Mouse (Mus musculus) layer of hippocampus, adult 9-10 months (tissue): ENCODE measurements around the gene Dnajb2.
"Not testable (repeated sequence)": the region's sequence is repeated elsewhere in the genome, so short reads cannot be mapped to it uniquely, and the experiment has no call there.

Experiments
- DNase-seq: peaks from one replicate; pipeline ENCODE4 v3.0.0; 2022; ENCODE audit warnings: low spot score

Dnajb2 gene

GRCm38 (mm10) chr1:75219078-75219477, 17.1 kb upstream of the Dnajb2 start:
- peak; percentile 87 for DNase-seq

DNA sequence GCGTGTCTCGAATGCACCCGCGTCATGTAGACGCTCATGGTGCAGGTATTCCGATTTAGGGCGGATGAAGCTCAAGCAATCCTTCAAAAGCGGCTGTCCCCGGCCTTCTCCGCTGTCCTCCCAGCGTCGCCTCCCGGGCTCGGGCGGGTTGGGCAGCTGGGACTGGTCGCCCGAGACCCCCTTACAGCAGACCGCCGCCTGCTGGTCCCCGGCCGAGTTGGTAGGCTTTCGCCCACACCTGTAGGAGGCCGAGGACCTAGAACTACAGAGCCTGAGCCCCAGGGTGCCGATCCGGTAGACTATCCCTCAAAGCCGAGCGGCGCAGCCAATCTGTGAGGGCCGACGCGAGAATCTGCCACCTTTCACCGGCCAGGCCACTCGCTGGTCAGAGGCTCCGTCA, 16.7 kb upstream of the Dnajb2 start, which contains the start of gene Tuba4a:
Gene Tuba4a, minus strand, starts transcription at position 335 of the 400 bp plus-strand sequence.
- no peak for DNase-seq

DNA sequence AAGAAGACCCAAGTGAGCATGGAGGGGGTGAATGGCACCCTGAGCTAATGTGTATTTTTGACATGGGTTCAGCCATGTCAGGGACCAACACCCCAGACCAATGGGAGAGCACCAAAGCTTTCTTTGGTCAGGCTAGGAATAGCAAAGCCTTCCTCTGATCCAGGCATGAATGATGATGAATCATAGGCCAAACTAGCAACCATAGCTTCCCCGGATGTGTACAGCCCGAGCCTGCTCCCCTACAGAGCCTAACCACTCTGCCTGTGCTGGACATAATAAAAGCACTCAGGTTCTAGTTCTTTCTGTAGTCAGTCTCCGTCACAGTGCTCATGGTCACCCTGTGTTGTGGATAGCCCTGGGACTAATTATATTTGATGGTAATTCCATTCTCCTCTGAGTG, 14.7 kb upstream of the Dnajb2 start:
- no peak for DNase-seq

- DNase-seq: no peak
These were observed 13.3 kb upstream of the Dnajb2 start for GRCm38 (mm10) chr1:75222926-75223325.

DNA sequence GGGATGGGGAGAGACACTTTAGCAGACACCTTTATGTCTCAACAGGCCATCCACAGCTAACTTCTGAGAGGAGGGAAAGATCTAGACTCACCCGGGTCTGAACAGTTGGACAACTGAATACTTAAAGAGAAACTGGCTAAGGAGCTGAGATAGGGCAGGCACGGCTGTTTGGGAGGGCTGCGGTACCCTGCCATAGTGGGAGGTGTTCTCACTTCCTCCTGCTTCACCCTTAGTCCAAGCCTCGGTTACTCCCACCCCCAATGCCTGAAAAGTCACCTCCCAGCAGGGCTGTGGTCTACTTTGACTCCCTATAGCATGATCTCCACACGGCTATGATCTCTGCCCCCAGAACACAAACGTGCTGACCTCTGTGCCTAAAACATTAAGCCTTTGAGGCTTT, 12.7 kb upstream of the Dnajb2 start:
- no peak for DNase-seq

DNA sequence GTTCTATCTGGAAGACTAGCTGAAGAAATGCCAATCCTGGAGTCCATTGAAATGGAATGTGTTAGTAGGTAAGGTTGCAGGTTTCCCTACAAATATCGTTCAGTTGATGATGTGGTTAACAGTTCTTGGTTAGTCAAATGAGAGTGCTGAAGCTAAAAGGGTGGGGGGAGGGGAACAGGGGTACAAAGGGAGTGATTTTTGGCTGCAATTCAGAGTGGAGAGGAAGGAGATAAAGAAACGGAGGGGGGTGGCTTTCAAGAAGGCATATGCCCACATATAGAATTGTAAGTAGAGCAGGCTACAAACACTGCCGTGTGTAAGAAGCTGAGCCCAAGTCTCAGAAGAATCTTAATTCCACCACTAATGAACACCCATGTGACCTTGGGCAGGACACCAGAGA, 10.7 kb upstream of the Dnajb2 start:
- DNase-seq: no peak

- DNase-seq: no peak
These were observed 10.1 kb upstream of the Dnajb2 start for GRCm38 (mm10) chr1:75226138-75226537.

DNA sequence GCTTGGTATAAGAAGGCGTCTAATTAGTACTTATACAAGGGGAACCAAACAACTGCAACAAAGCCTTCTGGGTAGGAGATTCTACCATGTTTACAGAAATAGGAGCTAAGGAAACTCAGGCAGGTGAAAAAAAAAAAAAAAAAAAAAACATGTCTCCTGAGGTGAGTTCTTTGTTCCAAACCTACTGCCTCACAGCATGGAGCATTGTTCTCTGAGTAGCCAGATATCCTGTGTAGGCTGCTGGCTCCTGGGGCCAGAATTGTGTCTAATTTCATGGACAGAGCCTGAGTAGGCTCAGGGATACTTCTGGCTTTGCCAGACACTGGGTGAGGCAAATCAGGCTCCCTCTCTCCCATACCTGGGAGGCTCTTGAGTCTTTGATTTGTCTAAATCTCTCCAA, 8.6 kb upstream of the Dnajb2 start:
- DNase-seq: no peak

GRCm38 (mm10) chr1:75229158-75229557, 7.0 kb upstream of the Dnajb2 start:
- DNase-seq: no peak

GRCm38 (mm10) chr1:75230335-75230994, 5.7 kb upstream of the Dnajb2 start:
- DNase-seq: no peak

DNA sequence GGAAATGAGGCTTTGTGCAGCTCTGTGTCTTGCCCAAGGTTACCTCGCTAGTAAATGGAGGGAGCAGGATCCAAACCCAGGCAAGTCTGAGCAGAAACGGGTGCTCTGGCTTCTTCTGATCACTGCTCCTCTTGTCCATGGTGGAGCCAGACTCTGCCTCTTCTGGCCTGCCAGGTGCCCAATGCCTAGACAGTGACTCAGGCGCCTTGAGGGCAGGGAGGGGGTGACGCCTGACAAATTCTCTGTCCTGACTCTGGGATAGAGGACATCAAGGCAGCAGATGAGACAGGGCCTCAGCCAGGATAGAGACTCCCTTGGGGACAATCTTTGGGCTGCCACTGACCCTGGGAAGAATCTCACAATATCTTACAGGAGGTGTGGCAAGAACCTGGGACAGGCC, 5.0 kb upstream of the Dnajb2 start:
- DNase-seq: no peak

GRCm38 (mm10) chr1:75231664-75232152, 4.5 kb upstream of the Dnajb2 start, which contains the start of gene A630095N17Rik:
A630095N17Rik (minus strand) TSS chr1:75232102.
- DNase-seq: no peak

DNA sequence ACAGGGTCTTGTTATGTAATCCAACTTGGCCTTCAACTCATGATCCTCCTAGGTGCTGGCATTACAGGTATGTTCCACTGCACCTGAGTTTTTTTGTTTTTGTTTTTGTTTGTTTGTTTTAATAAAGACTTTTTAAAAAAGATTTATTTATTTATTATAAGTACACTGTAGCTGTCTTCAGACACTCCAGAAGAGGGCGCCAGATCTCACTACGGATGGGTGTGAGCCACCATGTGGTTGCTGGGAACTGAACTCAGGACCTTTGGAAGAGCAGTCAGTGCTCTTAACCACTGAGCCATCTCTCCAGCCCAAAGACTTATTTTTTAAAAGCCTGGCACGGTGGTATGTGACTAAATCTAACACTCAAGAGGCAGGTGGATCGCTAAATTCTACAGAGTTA, 3.7 kb upstream of the Dnajb2 start:
- DNase-seq: not testable (repeated sequence)

- DNase-seq: no peak
These were observed 1.6 kb upstream of the Dnajb2 start for GRCm38 (mm10) chr1:75234606-75235005.

- no peak for DNase-seq
These were observed 3.4 kb downstream of the Dnajb2 start for GRCm38 (mm10) chr1:75239591-75239990.

- no peak for DNase-seq
These were observed 7.2 kb downstream of the Dnajb2 start for GRCm38 (mm10) chr1:75243411-75243810.

GRCm38 (mm10) chr1:75244175-75244826, 8.1 kb downstream of the Dnajb2 start:
- no peak for DNase-seq

DNA sequence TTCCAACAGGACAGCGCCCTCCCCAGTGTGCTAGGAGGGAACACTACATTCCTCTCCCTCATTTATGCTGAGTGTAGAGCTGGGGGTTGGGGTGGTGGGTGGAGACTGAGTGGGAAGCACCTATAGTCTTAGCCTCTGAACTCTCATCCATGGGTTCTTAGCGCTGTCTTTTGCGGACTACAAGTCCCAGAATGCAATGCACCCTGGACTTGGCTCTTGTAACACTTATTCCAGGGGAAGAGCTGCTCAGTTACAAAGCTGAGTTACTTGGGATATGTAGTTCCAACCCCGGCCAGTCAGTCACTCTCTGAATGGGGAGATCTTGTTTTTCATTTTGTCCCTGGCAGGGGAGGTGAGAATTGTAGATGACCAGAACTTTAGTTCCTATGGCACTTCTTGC, 8.6 kb downstream of the Dnajb2 start:
- DNase-seq: no peak

- no peak for DNase-seq
These were observed 11.1 kb downstream of the Dnajb2 start for GRCm38 (mm10) chr1:75247071-75247930.

DNA sequence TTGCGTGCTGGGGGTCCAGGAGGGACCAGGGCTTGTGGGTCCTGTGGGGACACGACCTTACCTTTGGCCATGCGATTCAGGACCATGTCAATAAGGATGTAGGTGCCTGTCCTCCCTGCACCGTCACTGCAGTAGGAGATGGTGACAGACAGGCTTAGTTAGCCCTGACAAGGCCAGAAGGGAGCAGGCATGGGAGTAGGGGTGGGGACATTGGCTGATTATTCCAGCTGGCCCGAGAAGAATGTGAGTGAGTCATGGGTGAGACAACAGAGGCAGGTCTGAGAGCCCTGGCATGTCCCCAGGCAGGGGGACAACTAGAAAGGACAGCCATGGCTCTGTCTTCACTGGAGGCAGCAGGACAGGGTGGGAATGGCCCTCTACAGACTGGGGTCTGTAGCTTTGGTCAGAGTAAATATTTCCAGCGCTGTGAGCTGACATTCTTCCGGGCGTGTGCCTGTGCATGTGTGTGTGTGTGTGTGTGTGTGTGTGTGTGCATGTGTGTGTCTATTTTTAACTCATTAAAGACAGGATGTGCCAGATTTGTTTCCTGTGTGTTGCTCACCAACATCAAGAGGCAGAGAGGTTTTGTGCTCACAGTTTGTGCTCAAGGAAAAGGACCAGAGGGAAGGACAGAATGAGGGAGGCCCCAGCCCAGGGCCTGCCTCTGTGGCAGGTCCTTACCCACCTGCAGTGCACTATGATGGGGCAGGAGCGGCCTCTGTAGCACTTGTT, 12.0 kb downstream of the Dnajb2 start:
- no peak for DNase-seq

DNA sequence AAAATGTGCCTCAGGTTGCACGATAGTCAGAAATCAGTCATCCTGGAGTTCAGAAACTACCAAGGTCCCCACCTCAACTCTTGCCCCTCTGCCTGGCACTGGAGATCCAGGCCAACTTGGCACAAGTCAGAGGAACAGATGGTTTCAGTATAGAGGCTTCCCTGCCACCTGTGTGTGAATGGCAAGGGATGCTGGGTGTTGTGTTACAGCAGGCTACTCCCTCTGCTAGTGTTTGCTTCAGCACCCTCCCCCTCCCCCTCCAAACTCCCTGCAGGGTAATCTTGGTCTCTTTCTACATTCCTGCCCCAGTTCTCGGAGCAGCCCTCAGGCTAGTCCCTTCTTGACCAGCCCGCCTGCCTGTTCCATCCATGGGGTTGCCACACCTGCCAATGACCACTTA, 14.3 kb downstream of the Dnajb2 start:
- no peak for DNase-seq
